Mouse (Mus musculus) spleen, postnatal 10 days (tissue): Measurements from ENCODE around the gene Prdm11.

Source experiments
- DNase-seq, 2 experiments: peaks; one replicate each; pipeline ENCODE4 v3.0.0; 2021 to 2022; ENCODE audit warnings: low spot score in 2 of 2

Gene Prdm11

GRCm38 (mm10) chr2:93046509-93046835 lies 505 bp upstream of the Prdm11 start:
- DNase-seq, result no peak

- peak; percentile 75 to 91 for DNase-seq
These were observed 694 bp downstream of the Prdm11 start for GRCm38 (mm10) chr2:93045129-93045817.

DNA sequence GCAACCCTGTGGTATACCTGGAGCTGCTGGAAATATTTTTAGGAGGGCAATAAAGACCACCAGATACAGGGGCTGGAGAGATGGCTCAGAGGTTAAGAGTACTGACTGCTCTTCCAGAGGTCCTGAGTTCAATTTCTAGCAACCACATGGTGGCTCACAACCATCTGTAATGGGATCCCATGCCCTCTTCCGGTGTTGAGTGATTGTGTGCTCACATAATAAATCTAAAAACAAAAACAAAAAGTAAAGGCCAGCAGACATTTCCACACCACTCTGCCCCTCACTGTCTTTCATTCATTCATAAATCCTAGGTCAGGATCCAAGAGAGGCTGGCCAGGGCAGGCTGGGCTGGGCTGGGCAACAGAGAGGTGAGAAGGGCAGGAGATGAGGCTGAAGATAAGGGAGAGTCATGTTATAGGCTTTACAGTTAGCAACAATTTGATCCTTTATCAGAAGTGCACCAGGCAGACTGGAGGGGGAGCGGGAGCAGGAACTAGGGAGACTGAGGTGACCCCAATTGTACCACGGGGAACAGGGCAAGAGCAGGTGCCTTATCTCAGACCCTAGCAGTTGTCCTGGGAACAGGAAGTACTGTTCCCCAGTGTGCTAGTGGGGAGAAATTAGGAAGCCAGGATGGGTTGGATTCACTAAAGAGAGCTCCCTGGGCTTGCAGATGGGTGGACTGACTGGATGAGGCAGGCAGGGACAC lies 2.4 kb downstream of the Prdm11 start:
- no peak for DNase-seq

DNA sequence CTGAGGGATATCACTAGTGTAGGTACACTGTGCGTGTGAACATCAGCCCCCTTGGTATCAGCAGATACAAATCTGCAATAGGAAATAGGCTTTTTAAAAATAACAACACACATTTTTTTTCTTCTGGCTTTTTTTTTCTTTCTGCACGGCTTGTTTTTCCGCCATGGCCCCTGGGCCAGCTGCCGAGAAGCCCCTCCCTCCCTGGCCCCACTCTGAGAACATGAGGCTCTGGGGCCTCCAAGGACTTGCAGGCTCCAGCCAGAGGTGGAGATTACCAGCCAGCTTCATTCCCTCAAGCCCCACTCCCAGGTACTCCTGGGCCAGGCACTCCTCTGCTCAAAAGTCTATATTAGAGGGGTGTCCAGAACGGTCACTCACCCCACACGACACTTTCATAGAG lies 4.5 kb downstream of the Prdm11 start:
- no peak for DNase-seq

DNA sequence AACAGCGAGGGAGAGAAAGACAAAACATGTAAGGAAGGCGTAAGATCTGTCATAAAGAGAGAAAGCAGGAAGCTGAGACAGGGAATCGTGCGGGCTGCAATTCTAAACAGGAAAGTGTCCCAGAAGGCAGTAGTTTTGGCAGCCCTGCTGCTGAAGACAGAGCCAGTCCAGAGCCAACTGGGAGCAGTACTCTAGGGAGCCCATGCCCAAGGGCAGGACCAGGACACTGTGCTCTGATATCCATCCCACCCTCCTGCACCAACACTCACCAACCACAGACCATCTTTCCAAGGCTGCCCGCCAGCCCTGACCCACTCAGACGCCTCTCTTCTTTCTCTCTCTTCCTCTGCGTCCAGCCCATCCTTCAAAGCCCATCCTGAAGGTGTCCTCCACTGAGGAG lies 5.1 kb downstream of the Prdm11 start:
- no peak for DNase-seq

DNA sequence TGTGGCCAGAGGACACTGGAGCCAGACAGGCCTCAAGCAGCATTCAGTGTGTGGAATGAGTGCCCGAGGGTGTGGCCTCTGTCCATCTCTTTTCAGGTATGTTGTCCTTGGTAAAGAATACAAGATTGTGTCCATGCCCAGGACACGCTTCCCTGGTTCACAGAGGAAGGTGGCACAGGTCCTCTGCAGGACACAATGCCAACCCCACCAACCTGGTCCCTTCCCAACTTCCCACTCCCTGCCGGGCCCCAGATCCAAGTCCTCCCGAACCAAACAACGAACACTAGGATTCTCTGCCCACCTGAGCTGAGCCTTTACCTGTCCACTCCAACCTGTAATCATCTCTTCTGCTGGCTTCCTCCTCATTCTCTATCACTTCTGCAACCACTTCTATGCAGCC lies 6.3 kb downstream of the Prdm11 start:
- no peak for DNase-seq

- DNase-seq, result no peak
These were observed 6.9 kb downstream of the Prdm11 start for GRCm38 (mm10) chr2:93039043-93039442.

DNA sequence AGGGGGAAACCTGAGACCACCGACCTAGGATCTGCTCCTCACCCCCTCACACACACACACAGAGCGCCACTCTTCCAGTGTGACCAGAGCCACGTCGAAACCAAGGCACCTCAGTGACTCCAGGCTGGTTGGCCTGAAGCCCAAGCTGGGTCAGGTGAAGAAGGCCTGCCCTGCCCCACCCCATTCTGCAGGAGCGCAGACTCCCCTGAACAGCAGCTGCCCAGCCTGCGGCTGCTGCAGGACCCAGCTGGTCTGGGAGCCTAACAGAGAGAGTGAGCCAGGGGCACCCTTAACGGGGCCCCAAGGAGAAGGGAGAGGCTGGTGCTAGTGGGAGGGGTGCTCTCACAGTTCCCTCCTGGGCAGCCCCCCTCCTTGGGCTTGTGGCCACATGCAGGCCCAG lies 10.3 kb downstream of the Prdm11 start:
- no peak for DNase-seq

DNA sequence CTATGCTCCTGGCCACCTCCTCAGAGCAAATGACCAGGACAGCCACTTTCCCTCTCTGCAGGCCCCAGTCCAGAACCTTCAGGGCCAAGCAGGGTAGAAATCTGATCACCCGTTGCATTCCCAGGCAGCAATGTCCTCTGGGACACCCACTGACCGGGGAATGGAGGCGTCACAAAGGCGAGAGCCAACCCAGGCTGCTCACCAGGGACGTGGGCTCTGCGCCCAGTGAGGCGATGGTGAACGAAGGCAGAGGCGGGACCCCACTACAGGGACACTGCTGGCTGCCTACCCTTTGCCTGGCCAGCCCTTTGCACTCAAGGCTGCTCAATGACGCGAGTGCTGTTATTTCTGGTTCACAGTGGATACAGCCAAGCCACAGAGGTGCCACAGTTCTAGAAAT lies 13.3 kb downstream of the Prdm11 start:
- DNase-seq, result no peak

GRCm38 (mm10) chr2:93032049-93032448 lies 13.9 kb downstream of the Prdm11 start:
- DNase-seq, result no peak

GRCm38 (mm10) chr2:93031021-93031420 lies 14.9 kb downstream of the Prdm11 start:
- DNase-seq, result no peak

GRCm38 (mm10) chr2:93030101-93030500 lies 15.9 kb downstream of the Prdm11 start:
- no peak for DNase-seq

DNA sequence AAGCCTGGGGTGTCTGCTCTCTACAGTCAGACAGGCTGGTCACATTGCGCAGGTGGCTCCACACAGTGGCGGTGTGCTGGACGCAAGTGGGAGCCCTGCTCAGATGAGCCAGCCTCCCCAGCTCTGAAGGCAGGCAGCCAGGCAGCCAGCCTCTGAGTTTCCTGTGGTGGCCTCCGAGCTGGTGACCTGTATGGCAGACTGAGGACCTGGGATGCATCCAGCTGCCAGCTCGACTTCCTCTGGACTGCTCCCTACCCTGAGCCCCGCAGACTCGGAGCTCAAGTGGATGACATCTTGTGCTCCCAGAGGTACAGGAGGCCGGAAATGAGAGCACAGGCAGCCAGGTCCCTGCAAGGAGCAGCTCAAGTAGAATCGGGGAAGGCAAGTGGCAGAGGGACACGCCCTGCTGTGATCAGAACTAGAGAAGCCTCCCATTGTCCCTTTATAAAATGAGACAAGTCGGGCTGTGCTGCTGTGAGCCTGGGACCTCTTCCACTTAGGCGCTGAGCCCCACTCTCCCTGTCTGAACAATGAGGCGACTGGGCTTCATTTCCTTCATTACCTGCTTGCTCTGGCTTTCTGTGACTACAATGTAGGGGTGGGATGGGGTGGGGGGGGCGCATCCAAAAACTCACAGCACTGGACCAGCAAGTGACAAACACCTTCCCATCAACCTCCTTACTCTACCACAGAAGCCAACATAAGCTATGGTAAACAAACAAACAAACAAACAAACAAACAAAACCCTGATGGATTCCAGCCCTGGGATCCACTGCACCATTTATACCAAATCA lies 16.5 kb downstream of the Prdm11 start:
- no peak for DNase-seq

DNA sequence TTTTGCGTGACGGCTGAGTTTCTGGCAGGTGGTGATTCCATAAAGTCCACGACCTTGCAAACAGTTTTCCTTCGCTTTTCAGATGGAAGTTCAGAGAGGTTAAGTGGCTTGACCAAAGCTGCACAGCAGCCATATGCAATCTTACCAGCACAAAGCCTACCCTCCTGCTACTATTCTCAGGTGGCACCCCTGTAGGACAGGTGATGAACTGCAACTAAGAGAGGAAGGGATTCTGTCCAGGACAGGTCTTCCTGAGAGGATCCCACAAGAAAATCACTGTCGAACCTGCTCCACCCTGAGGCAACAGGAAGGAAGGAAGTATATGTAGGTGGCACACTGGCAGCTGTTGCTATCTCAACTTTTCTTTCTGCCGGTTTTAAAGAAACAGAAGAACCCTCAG lies 17.1 kb downstream of the Prdm11 start:
- no peak for DNase-seq

DNA sequence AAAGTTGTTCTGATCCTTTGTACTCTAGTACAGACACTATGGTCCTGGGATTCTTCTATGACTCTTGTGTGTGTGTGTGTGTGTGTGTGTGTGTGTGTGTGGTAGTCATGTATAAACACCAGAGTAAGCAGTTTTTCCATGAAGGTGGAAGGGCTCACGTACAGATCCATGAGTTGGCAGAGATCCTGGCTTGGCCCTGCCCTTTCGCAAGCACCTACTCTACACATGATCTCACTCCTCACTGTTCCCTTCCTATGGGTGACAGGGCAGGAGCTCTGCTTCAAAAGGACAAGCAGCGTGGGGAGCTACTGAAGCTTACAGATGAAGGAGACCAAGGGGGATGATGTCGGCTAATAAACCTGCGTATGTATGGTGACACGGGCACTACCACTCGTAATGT lies 18.3 kb downstream of the Prdm11 start:
- DNase-seq, result no peak

DNA sequence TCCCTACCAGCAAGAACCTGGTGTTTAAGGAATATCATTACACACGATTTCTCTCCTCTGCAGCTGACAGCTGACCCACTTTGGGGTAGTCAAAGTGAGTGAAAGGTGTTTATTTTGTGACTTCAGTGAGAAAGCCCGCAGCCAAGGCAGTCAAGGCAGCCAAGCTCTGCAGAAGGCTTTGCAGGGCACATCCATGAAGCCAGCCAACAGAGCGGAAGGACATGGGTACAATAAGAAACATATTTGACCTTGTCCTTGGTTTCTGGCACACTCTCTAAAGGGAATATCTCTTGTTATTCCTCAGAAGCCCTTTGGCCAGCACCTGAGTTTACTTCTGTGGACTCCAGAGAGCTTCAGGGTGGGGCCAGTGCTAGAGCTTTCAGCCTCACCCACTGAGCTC lies 21.5 kb downstream of the Prdm11 start:
- no peak for DNase-seq

- no peak for DNase-seq
These were observed 27.1 kb downstream of the Prdm11 start for GRCm38 (mm10) chr2:93018854-93019253.

DNA sequence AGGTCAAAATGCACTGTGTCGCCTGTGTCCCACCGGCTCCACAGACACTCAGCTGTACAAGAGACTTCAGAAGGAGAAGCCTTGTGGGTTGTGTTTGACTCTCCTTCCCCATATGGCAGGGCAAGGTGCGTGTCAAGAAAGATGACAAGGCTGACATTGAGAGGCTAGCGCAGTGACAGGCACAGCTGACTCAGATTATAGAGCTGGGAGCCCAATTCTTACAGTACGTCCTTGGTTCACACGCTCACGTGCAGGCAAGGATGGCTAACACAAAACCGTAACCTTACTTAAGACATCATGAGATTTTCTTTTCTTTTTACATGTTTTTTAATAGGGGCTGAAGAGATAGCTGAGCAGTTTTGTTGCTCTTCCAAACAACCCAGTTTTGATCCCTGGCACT lies 28.8 kb downstream of the Prdm11 start:
- no peak for DNase-seq

- DNase-seq, result peak in 1 of 2 experiments; percentile 9
These were observed 30.9 kb downstream of the Prdm11 start for GRCm38 (mm10) chr2:93015041-93015440.

GRCm38 (mm10) chr2:93014093-93014937 lies 31.7 kb downstream of the Prdm11 start:
- peak; percentile 16 to 38 for DNase-seq

DNA sequence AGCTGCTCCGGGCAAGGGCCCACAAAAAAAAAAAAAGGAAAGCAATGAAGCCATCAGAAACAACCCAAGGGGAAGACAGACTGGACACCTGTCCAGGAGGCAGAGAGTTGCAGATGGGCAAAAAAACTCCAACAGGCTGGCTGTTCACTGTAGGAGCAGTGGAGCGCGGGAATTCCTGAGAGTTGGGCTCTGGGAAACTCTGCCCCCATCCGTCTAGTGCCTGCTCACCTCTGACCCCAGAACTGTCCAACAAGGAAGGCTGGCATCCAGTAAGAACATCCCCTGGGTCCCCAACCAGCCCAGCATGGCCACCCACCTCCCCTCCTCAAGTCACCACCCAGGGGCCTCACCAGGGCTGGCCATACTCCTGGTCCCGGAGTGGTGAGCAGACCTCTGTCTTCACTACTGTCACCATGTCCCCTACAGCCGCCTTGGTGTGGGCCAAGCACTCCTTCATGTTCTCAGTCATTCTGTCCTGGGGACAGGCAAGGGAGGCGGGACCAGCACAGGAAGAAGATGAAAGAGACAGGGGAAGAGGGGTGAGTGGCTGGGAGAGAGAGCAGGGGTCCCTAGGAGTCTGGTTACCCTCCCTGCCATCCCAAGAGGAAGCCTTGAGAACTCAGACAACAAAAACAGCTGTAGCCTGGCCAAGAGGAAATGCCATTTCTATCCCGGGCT lies 32.4 kb downstream of the Prdm11 start:
- no peak for DNase-seq
